Mouse (Mus musculus): ENCODE data around the gene Patz1. TPM values are rescaled to one million over a fixed set of nuclear protein-coding genes. Genes with fewer than 3 reads are reported as not detected.

Patz1 gene
- 130 and 152 TPM in 2 replicates for polyA plus RNA-seq (2012; ENCODE audit: low replicate concordance)

GRCm38 (mm10) chr11:3288521-3289301 is at the start of gene Patz1:
Gene Patz1 (plus strand): TSS chr11:3288874.

GRCm38 (mm10) chr11:3266079-3266685 is 22.5 kb upstream of the Patz1 start, which contains the start of gene Drg1:
Gene Drg1 (minus strand): TSS chr11:3266415.

GRCm38 (mm10) chr11:3329891-3330451 is 41.3 kb downstream of the Patz1 start, which contains the start of gene Pik3ip1:
Gene Pik3ip1 (plus strand): TSS chr11:3330401.

Other genes with a start within 250 kb of the Patz1 start
- 27.9 and 30.1 TPM in 2 replicates for gene Sfi1, start 95.4 kb upstream of the Patz1 start, polyA plus RNA-seq (2012; ENCODE audit: low replicate concordance)
- gene Eif4enif1, start 86.5 kb upstream of the Patz1 start, polyA plus RNA-seq (2012; ENCODE audit: low replicate concordance): 53.6 and 69.2 TPM in 2 replicates
- gene Drg1, start 22.5 kb upstream of the Patz1 start, polyA plus RNA-seq (2012; ENCODE audit: low replicate concordance): 18.6 and 35.9 TPM in 2 replicates
- 15.4 and 26.3 TPM in 2 replicates for gene Pik3ip1, start 41.5 kb downstream of the Patz1 start, polyA plus RNA-seq (2012; ENCODE audit: low replicate concordance)
- gene Limk2, start 120.3 kb downstream of the Patz1 start, polyA plus RNA-seq (2012; ENCODE audit: low replicate concordance): 20.5 and 27.2 TPM in 2 replicates
- 0.87 and 1.5 TPM in 2 replicates for gene Rnf185, start 163.5 kb downstream of the Patz1 start, polyA plus RNA-seq (2012; ENCODE audit: low replicate concordance)
- gene Pla2g3, start 199.4 kb downstream of the Patz1 start, polyA plus RNA-seq (2012; ENCODE audit: low replicate concordance): 0.22 TPM in 1 of 2 replicates, not detected in the other
- 0.11 TPM in 1 of 2 replicates, not detected in the other for gene Inpp5j, start 215.9 kb downstream of the Patz1 start, polyA plus RNA-seq (2012; ENCODE audit: low replicate concordance)
- gene Selenom, start 225.8 kb downstream of the Patz1 start, polyA plus RNA-seq (2012; ENCODE audit: low replicate concordance): 13.5 and 30.5 TPM in 2 replicates